8 mouse cellular contexts compared by ENCODE assay signal in genomic region chr4:138555531-138555930, GRCm38 (mm10).
A peak's percentile ranks its signal among the peaks of the same experiment; 100 is the strongest.
DNase-seq lines count a peak whose midpoint lies in the region; ATAC-seq and TF ChIP-seq lines count a peak whose summit lies in the region.

No protein-coding gene starts in this region.

- 1% methylated on average over 19 of the region's 19 CpGs for WGBS in heart, adult 2 months
- WGBS in intestine, postnatal 0 days, result under 1% methylated on average over 19 of the region's 19 CpGs
- WGBS in limb, embryonic 15.5 days, result under 1% methylated on average over 19 of the region's 19 CpGs

- H3K4me1 ChIP-seq in heart, adult 2 months (ENCODE audit: control insufficient read depth, insufficient read depth, low read length), result no peaks in the 10 kb centered on the region; the same call in 1 of the 2 replicates
- no peaks in the 10 kb centered on the region for H3K4me1 ChIP-seq in intestine, postnatal 0 days (replicated peaks; ENCODE audit: control insufficient read depth, insufficient read depth, low read length)
- H3K4me1 ChIP-seq in limb, embryonic 15.5 days, result peaks cover 7% of the 10 kb centered on the region

- peak overlapping the region; percentile 14; the same call in 1 of the 2 replicates for H3K4me3 ChIP-seq in heart, adult 2 months
- peak overlapping the region; percentile 20 for H3K4me3 ChIP-seq in intestine, postnatal 0 days (ENCODE audit: low read depth, low read length)
- H3K4me3 ChIP-seq in limb, embryonic 15.5 days, result peak overlapping the region; percentile 22

- no peaks in the 10 kb centered on the region for H3K9me3 ChIP-seq in intestine, postnatal 0 days (ENCODE audit: control insufficient read depth)
- H3K9me3 ChIP-seq in limb, embryonic 15.5 days, result no peaks in the 10 kb centered on the region

- peak overlapping the region; percentile 5; the same call in 1 of the 2 replicates for H3K9ac ChIP-seq in heart, adult 2 months (ENCODE audit: low read depth, low read length)
- H3K9ac ChIP-seq in intestine, postnatal 0 days (ENCODE audit: low read depth, low read length), result no peak overlapping the region
- H3K9ac ChIP-seq in limb, embryonic 15.5 days, result no peak overlapping the region

- H3K79me2 ChIP-seq in heart, adult 2 months (replicated peaks; ENCODE audit: control insufficient read depth, insufficient read depth, low read length), result no peaks in the 10 kb centered on the region

- peaks cover 3% of the 10 kb centered on the region; the same call in 1 of the 2 replicates for H3K27me3 ChIP-seq in heart, adult 2 months (ENCODE audit: control insufficient read depth, insufficient read depth, low read length)
- H3K27me3 ChIP-seq in intestine, postnatal 0 days (replicated peaks; ENCODE audit: control insufficient read depth, insufficient read depth, low read length), result peaks cover 5% of the 10 kb centered on the region; the same call in 1 of the 2 replicates
- peaks cover 44% of the 10 kb centered on the region for H3K27me3 ChIP-seq in limb, embryonic 15.5 days

- H3K36me3 ChIP-seq in heart, adult 2 months (ENCODE audit: control insufficient read depth, insufficient read depth, low read length), result no peaks in the 10 kb centered on the region
- H3K36me3 ChIP-seq in intestine, postnatal 0 days (ENCODE audit: control insufficient read depth, insufficient read depth), result no peaks in the 10 kb centered on the region
- H3K36me3 ChIP-seq in limb, embryonic 15.5 days, result no peaks in the 10 kb centered on the region

- H3K27ac ChIP-seq in heart, adult 2 months, result no peak overlapping the region
- H3K27ac ChIP-seq in intestine, postnatal 0 days (ENCODE audit: low read depth, low read length), result peak overlapping the region; percentile 16; the same call in 1 of the 2 replicates
- no peak overlapping the region for H3K27ac ChIP-seq in limb, embryonic 15.5 days

- peak; percentile 44; the same call in 1 of the 2 replicates for ATAC-seq in intestine, postnatal 0 days
- ATAC-seq in limb, embryonic 15.5 days (ENCODE audit: insufficient number of reproducible peaks, low FRiP score, low TSS enrichment, low read depth), result no peak

- TF ChIP-seq CTCF in heart, adult 2 months (IDR thresholded peaks at IDR 0.05), result no peak
- TF ChIP-seq CTCF in intestine, postnatal 0 days (IDR thresholded peaks at IDR 0.05; ENCODE audit: low read depth), result no peak

- TF ChIP-seq POLR2A in heart, adult 2 months (IDR thresholded peaks at IDR 0.05; ENCODE audit: insufficient read depth, low read depth, low read length), result peak; percentile 24; the same call in 1 of the 2 replicates

- peak overlapping the region; percentile 58 for H3K4me2 ChIP-seq in intestine, postnatal 0 days (replicated peaks; ENCODE audit: low read depth)
- peak overlapping the region; percentile 38 for H3K4me2 ChIP-seq in limb, embryonic 15.5 days

- no peak for TF ChIP-seq EP300 in heart, adult 2 months (IDR thresholded peaks at IDR 0.05; ENCODE audit: insufficient read depth, low read depth, low read length)

- intact Hi-C loops in heart, adult 2 months (cut with DNase I), result no loop called here

- peak; percentile 12 for DNase-seq in adrenal gland, adult 8-10 months
- peak; percentile 47 for DNase-seq in embryo, embryonic 11 days
- peak; percentile 72 to 76 for DNase-seq in heart, adult 2 months
- peak; percentile 70 to 72 for DNase-seq in right cerebral cortex, adult 2 months (ENCODE audit: low spot score in 2 of 2)
- DNase-seq in thymus, adult 18-20 months, result no peak
- no peak for DNase-seq in cerebellum, postnatal 4 days (ENCODE audit: low spot score in 2 of 2)

Comparison
In these comparisons a context has a peak if more than half of its experiments do, and no peak if none do; other contexts are left out.
1. DNase-seq: peak in adrenal gland, adult 8-10 months (single experiment), embryo, embryonic 11 days (single experiment), heart, adult 2 months (2 of 2) and right cerebral cortex, adult 2 months (2 of 2); none in thymus, adult 18-20 months (0 of 2) and cerebellum, postnatal 4 days (0 of 2).
2. Peak in every context shown above with its lines, with median percentiles within 50 percentile points of each other: H3K4me3 ChIP-seq.